Mouse (Mus musculus) midbrain, embryonic 16.5 days (tissue): ENCODE data around the gene Efr3b. TPM values are rescaled to one million over a fixed set of nuclear protein-coding genes. Genes with fewer than 3 reads are reported as not detected.
"Not testable (repeated sequence)": the region's sequence is repeated elsewhere in the genome, so short reads cannot be mapped to it uniquely, and the experiment has no call there.

Experiments
- ATAC-seq: fragments of 200-750 bp; cut with Nextera tagmentation; 2 replicates; pipeline ENCODE4 v1.8.0; 2017; ENCODE audit warnings: moderate TSS enrichment
- H3K27ac ChIP-seq: fragments of 300-500 bp; sonication (generic); 2 replicates; pipeline ENCODE4 v1.5.1; 2014; ENCODE audit warnings: mild to moderate bottlenecking, low read length, mixed read lengths
- H3K27me3 ChIP-seq: fragments of 300-500 bp; sonication (generic); 2 replicates; pipeline ENCODE4 v1.6.1; 2014; ENCODE audit warnings: low read depth, low read length, mixed read lengths; ENCODE audit not compliant: control insufficient read depth, insufficient read depth
- H3K36me3 ChIP-seq: fragments of 300-500 bp; sonication (generic); 2 replicates; pipeline ENCODE4 v1.6.1; 2014; ENCODE audit warnings: mild to moderate bottlenecking, low read length, moderate library complexity, mixed read lengths; ENCODE audit not compliant: control insufficient read depth, insufficient read depth
- H3K4me1 ChIP-seq: fragments of 300-500 bp; sonication (generic); 2 replicates; pipeline ENCODE4 v1.6.1; 2014; ENCODE audit warnings: mild to moderate bottlenecking, low read length, mixed read lengths; ENCODE audit not compliant: control insufficient read depth, insufficient read depth
- H3K4me2 ChIP-seq: fragments of 300-500 bp; sonication (generic); 2 replicates; pipeline ENCODE4 v1.6.1; 2014; ENCODE audit warnings: mild to moderate bottlenecking, low read length, mixed read lengths
- H3K4me3 ChIP-seq: fragments of 300-500 bp; sonication (generic); 2 replicates; pipeline ENCODE4 v1.5.1; 2014; ENCODE audit warnings: low read depth, mild to moderate bottlenecking, low read length, moderate library complexity, mixed read lengths
- H3K9ac ChIP-seq: fragments of 300-500 bp; sonication (generic); 2 replicates; pipeline ENCODE4 v1.6.1; 2014; ENCODE audit warnings: low read depth, low read length, mixed read lengths
- H3K9me3 ChIP-seq: fragments of 300-500 bp; sonication (generic); replicated peaks from 2 replicates; pipeline ENCODE4 v1.6.1; 2014; ENCODE audit warnings: mild to moderate bottlenecking, low read length, mixed read lengths; ENCODE audit not compliant: control insufficient read depth, poor library complexity, severe bottlenecking
- WGBS: fragments of 180-500 bp; shearing (Covaris S2); extraction: QIAGEN DNeasy Blood & Tissue Kit; methylation state at CpG from one replicate; pipeline ENCODE4 v1.1.7; 2014; 5-methylcytosine and 5-hydroxymethylcytosine counted together
- polyA plus RNA-seq: library from polyadenylated mRNA; unstranded; fragments of >200 nt; fragmentation: Nextera tagmentation; extraction: Ambion mirVana; gene quantifications from 2 replicates; pipeline ENCODE4 v1.2.1, GENCODE M21; 2015

The Efr3b gene
- polyA plus RNA-seq, 1 experiment from 2014 or later = 48.4 TPM

DNA sequence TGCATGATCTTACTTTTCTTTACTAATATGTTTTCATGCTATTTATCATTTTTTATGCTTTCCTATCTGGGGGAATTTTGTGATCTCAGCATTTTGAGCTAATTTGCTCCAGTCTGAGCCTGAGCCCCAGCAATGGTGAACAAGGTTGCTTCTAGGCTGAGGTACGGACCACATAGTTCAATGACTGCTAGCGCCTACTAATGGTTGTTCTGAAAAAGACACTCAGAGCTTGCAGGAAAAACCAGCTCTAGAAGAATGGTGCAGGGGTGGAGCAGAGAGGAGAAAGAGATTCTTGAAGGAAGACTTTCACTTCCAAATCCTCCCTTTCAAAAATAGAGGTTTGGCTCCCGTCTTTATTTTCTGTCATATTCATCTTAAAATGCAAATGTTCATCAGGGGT, 82.4 kb downstream of the Efr3b start:
- no peak overlapping the region for H3K4me3 ChIP-seq
- no peak for ATAC-seq
- H3K4me1 ChIP-seq = peaks cover 8% of the 10 kb centered on the region
- no peaks in the 10 kb centered on the region for H3K36me3 ChIP-seq
- no peaks in the 10 kb centered on the region for H3K9me3 ChIP-seq
- H3K9ac ChIP-seq = no peak overlapping the region
- peaks cover 15% of the 10 kb centered on the region for H3K27me3 ChIP-seq
- no peak overlapping the region for H3K27ac ChIP-seq
- WGBS = 11% methylated on average over 3 of the region's 3 CpGs
- no peak overlapping the region for H3K4me2 ChIP-seq

DNA sequence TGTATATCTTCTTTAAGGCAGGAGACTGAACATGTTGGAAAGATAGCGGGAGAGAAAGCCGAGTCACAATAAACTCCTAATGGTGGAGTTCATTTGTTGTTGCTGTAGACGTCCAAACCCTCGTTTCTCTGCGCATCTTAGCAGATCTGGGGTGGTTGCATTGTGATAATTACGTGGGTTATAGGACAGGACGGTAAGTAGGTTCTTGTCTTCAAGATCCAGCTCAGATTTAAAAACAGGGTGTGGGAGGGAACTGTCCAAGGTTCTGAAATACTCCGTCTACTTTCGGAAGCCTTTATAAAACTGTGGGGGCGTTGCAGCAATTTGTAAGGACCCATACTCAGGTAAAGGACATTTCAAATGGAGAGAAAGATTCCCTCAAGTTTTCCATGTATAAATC, 83.3 kb downstream of the Efr3b start:
- H3K4me3 ChIP-seq = no peak overlapping the region
- no peak overlapping the region for H3K9ac ChIP-seq
- no peak overlapping the region for H3K27ac ChIP-seq
- 31% methylated on average over 10 of the region's 10 CpGs for WGBS
- H3K4me2 ChIP-seq = no peak overlapping the region
- peaks cover 15% of the 10 kb centered on the region for H3K27me3 ChIP-seq
- peaks cover 4% of the 10 kb centered on the region for H3K4me1 ChIP-seq
- H3K36me3 ChIP-seq = no peaks in the 10 kb centered on the region
- no peak for ATAC-seq
- no peaks in the 10 kb centered on the region for H3K9me3 ChIP-seq

DNA sequence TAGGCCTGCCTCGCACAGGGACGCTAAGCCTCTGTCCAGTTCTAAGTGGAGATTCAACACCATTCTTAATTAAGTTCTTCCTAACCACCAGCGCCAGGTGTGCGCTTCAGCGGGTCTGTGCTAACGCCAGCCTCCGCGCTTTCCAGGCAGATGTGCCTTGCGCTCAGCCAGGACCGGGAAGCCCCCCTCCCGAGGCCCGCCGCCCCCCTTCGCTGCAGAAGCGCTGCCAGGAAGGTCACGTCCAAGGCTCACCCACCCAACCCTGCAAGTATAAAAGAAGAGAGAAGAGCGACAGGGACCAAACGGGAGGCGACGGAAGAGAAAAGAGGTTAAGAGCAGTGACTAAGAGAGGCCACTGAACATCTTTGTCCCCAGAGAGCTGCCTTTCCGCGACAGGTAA, 84.1 kb downstream of the Efr3b start, which contains the start of gene Pomc:
TSS of gene Pomc (plus strand) at position 301 of the 400 bp plus-strand sequence.
- ATAC-seq = no peak
- Histone ChIP-seq H3K9me3 (no peaks in the 10 kb centered on the region), H3K4me1 (peaks cover 3% of the 10 kb centered on the region; the same call in 1 of the 2 replicates), H3K36me3 (no peaks in the 10 kb centered on the region), H3K4me2 (peak within 1 kb of the TSS; percentile 28; the same call in 1 of the 2 replicates), H3K4me3 (no peak within 1 kb of the TSS), H3K27ac (no peak within 1 kb of the TSS), H3K9ac (no peak within 1 kb of the TSS; the same call in 1 of the 2 replicates), H3K27me3 (peaks cover 15% of the 10 kb centered on the region)
- 20% methylated on average over 21 of the region's 22 CpGs for WGBS

DNA sequence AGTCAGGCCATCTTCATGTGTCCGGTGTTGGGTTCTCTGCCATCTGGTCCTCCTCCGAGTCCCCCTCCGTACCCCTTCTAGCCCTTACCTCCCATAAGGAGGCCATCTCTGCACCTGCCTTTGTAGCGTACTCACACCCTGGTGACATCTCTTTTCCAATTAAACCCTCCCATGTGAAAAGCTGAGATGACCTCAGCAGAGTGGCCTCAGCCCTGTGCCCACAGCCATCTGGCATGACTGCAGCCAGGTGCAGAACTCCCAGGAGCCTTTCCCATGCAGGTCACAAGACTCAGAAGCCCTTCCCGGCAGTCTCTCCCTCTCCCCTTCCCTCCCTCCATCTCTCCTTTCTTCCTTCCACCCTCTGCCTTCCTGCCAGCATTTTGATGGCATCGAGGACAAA, 91.2 kb downstream of the Efr3b start:
- no peaks in the 10 kb centered on the region for H3K4me1 ChIP-seq
- no peak for ATAC-seq
- WGBS = 78% methylated on average over 6 of the region's 6 CpGs

GRCm38 (mm10) chr12:3944454-3945073, 94.2 kb downstream of the Efr3b start:
- H3K4me1 ChIP-seq = no peaks in the 10 kb centered on the region; the same call in 1 of the 2 replicates
- ATAC-seq = no peak
- WGBS = 35% methylated on average over 4 of the region's 4 CpGs

More for the DNA sequence above, 91.2 kb downstream of the Efr3b start:
- H3K4me3 ChIP-seq = no peak overlapping the region
- no peaks in the 10 kb centered on the region for H3K27me3 ChIP-seq
- no peak overlapping the region for H3K27ac ChIP-seq
- H3K9me3 ChIP-seq = no peaks in the 10 kb centered on the region
- H3K9ac ChIP-seq = no peak overlapping the region
- no peaks in the 10 kb centered on the region for H3K36me3 ChIP-seq
- H3K4me2 ChIP-seq = no peak overlapping the region

DNA sequence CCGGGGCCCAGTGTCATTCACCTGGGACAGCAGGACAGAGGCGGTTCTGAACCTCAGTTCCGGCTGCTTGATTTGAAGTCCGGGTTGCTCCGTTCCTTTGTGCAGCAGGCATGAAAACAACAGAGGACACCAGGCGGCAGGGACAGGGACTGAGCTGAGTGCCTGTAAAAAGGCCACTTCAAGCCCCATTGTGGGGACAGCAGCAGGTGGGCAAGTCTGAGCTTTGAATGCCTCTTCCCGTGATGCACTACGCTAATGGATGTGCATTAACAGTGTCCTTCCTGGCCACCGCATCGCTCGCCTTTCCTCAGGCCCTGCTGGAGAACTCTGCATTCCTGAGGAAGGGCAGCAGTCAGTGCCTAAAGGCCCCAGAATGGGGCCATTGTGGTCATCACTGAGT, 96.7 kb downstream of the Efr3b start:
- Histone ChIP-seq H3K4me2 (no peak overlapping the region), H3K9ac (no peak overlapping the region; the same call in 1 of the 2 replicates), H3K27ac (no peak overlapping the region), H3K27me3 (no peaks in the 10 kb centered on the region), H3K4me3 (no peak overlapping the region), H3K9me3 (no peaks in the 10 kb centered on the region), H3K36me3 (no peaks in the 10 kb centered on the region), H3K4me1 (no peaks in the 10 kb centered on the region; the same call in 1 of the 2 replicates)
- 6% methylated on average over 11 of the region's 11 CpGs for WGBS
- peak; percentile 51; the same call in 1 of the 2 replicates for ATAC-seq

More at GRCm38 (mm10) chr12:3944454-3945073, 94.2 kb downstream of the Efr3b start:
- Histone ChIP-seq H3K27me3 (no peaks in the 10 kb centered on the region), H3K4me2 (no peak overlapping the region), H3K9ac (no peak overlapping the region), H3K27ac (no peak overlapping the region), H3K36me3 (no peaks in the 10 kb centered on the region), H3K9me3 (no peaks in the 10 kb centered on the region), H3K4me3 (no peak overlapping the region)

- not testable (repeated sequence) for H3K27ac ChIP-seq, H3K4me2 ChIP-seq, H3K9ac ChIP-seq, ATAC-seq, H3K4me1 ChIP-seq, H3K27me3 ChIP-seq, H3K9me3 ChIP-seq, H3K4me3 ChIP-seq, H3K36me3 ChIP-seq
- WGBS = 94% methylated on average over 32 of the region's 47 CpGs
Measured at GRCm38 (mm10) chr12:3930090-3930865, 108.4 kb downstream of the Efr3b start.

DNA sequence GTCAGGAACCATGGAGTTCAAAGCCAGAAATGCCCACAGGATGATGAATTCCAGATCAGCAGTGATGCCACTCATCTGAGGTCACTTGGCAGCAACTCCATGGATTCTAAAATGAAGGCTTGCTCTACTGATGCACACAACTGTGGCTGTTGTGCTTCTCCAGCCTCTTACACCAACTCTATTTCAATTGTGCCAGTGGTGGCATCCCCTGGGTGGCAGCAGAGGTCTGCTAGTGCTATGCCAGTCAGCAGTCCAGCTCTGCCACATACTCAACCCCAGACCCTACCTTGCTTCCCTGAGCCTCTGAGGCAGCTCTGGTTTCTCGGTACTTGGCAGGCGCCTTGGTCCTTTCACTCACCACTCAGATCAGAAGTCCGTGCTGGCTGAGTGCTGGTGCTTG, 109.9 kb downstream of the Efr3b start:
- no peaks in the 10 kb centered on the region for H3K27me3 ChIP-seq
- no peaks in the 10 kb centered on the region for H3K9me3 ChIP-seq
- ATAC-seq = no peak
- H3K27ac ChIP-seq = no peak overlapping the region
- WGBS = 72% methylated on average over 3 of the region's 3 CpGs
- H3K4me3 ChIP-seq = no peak overlapping the region
- H3K36me3 ChIP-seq = no peaks in the 10 kb centered on the region
- H3K9ac ChIP-seq = no peak overlapping the region
- no peaks in the 10 kb centered on the region for H3K4me1 ChIP-seq
- no peak overlapping the region for H3K4me2 ChIP-seq

DNA sequence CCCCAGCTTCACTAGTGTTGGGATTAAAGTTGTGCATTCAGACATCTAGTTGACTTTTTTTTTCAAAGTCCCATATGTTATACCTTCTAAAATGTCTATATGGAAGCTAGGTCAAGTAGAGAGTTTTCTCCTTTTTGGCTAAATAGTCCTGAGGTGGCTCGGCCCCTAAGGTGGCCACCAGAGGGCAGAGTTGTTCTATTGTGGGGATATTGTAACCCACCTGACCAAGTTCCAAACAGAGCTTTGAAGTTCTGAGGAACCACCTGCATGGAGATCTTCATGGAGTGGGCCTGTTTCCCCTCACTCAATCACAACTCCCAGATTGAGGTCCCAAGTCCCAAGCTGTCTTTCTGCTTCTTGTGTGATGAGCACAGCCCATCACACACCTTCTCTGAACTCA, 112.6 kb downstream of the Efr3b start:
- H3K27me3 ChIP-seq = no peaks in the 10 kb centered on the region
- no peaks in the 10 kb centered on the region for H3K36me3 ChIP-seq
- WGBS = 0% methylated on average over 1 of the region's 1 CpGs
- no peak for ATAC-seq
- peaks cover 2% of the 10 kb centered on the region; the same call in 1 of the 2 replicates for H3K4me1 ChIP-seq
- no peak overlapping the region for H3K4me3 ChIP-seq
- no peak overlapping the region for H3K4me2 ChIP-seq
- H3K9ac ChIP-seq = no peak overlapping the region
- no peak overlapping the region for H3K27ac ChIP-seq
- no peaks in the 10 kb centered on the region for H3K9me3 ChIP-seq
